Comparison of ENCODE assay signal across 10 mouse cellular contexts in genomic region chr11:60305611-60306010, GRCm38 (mm10). TPM values are rescaled to one million over a fixed set of nuclear protein-coding genes. Genes with fewer than 3 reads are reported as not detected.
A peak's percentile ranks its signal among the peaks of the same experiment; 100 is the strongest.
DNase-seq lines count a peak whose midpoint lies in the region; ATAC-seq lines count a peak whose summit lies in the region.
"Had no signal": no experiment of that assay in that cellular context is flagged by ENCODE, and none has a peak within 500 bp of the region (broad histone marks: within the 10 kb centered on the region; RNA-seq: fewer than 3 reads in every experiment).

No protein-coding gene starts in this region.

- DNase-seq in neural tube, embryonic 10.5 days (ENCODE audit: extremely low spot score, low spot score) = no peak
- DNase-seq in embryo, embryonic 11 days = no peak
- DNase-seq in heart, postnatal 14 days = no peak
- DNase-seq: right cerebral cortex, postnatal 14 days had no signal

- no peak for ATAC-seq in hindbrain, embryonic 12.5 days (ENCODE audit: low FRiP score)
- ATAC-seq in hindbrain, embryonic 16.5 days = no peak
- ATAC-seq in neural tube, embryonic 13.5 days (ENCODE audit: low read depth) = no peak
- peak; percentile 78 to 86 for ATAC-seq in hematopoietic stem cell, adult 5-6 weeks (replicated peaks in 1 of 2; ENCODE audit: insufficient read depth in 1 of 2, low FRiP score in 2 of 2, low TSS enrichment in 1 of 2, low read depth in 1 of 2, poor library complexity in 2 of 2, severe bottlenecking in 2 of 2)
- ATAC-seq in neutrophil, adult 5-6 weeks (ENCODE audit: extremely low read depth, insufficient number of reproducible peaks, low FRiP score, poor library complexity, severe bottlenecking) = peak; percentile 72

- no peaks in the 10 kb centered on the region for H3K36me3 ChIP-seq in hindbrain, embryonic 12.5 days
- no peaks in the 10 kb centered on the region for H3K36me3 ChIP-seq in hindbrain, embryonic 16.5 days (ENCODE audit: control insufficient read depth, insufficient read depth, low read length)
- H3K36me3 ChIP-seq in neural tube, embryonic 13.5 days = no peaks in the 10 kb centered on the region
- H3K36me3 ChIP-seq: heart, embryonic 13.5 days had no signal

- 54% methylated on average over 4 of the region's 4 CpGs for WGBS in hindbrain, embryonic 12.5 days
- WGBS in hindbrain, embryonic 16.5 days = 36% methylated on average over 4 of the region's 4 CpGs
- 59% methylated on average over 4 of the region's 4 CpGs for WGBS in neural tube, embryonic 13.5 days

- H3K9me3 ChIP-seq in hindbrain, embryonic 12.5 days (replicated peaks) = no peaks in the 10 kb centered on the region
- no peaks in the 10 kb centered on the region for H3K9me3 ChIP-seq in hindbrain, embryonic 16.5 days (ENCODE audit: control insufficient read depth, low read length)
- no peaks in the 10 kb centered on the region for H3K9me3 ChIP-seq in neural tube, embryonic 13.5 days
- H3K9me3 ChIP-seq: heart, embryonic 13.5 days had no signal

- H3K9ac ChIP-seq in hindbrain, embryonic 12.5 days = no peak overlapping the region
- H3K9ac ChIP-seq in hindbrain, embryonic 16.5 days (ENCODE audit: low read depth, low read length) = no peak overlapping the region
- no peak overlapping the region for H3K9ac ChIP-seq in neural tube, embryonic 13.5 days
- H3K9ac ChIP-seq: heart, embryonic 13.5 days had no signal

- H3K4me2 ChIP-seq in hindbrain, embryonic 12.5 days (replicated peaks) = no peak overlapping the region
- H3K4me2 ChIP-seq in hindbrain, embryonic 16.5 days (ENCODE audit: low read length) = no peak overlapping the region
- H3K4me2 ChIP-seq in neural tube, embryonic 13.5 days = no peak overlapping the region
- H3K4me2 ChIP-seq: heart, embryonic 13.5 days had no signal

- no peak overlapping the region for H3K4me3 ChIP-seq in hindbrain, embryonic 12.5 days
- no peak overlapping the region for H3K4me3 ChIP-seq in hindbrain, embryonic 16.5 days (ENCODE audit: low read length)
- H3K4me3 ChIP-seq in neural tube, embryonic 13.5 days = no peak overlapping the region
- H3K4me3 ChIP-seq: heart, embryonic 13.5 days had no signal

- intact Hi-C loops in heart, postnatal 14 days (cut with DNase I) = loop anchor here (5.0 kb wide), 2 partner anchors 47 to 107 kb away; partner anchors contain the start of genes Drc3 and Tom1l2

- no peaks in the 10 kb centered on the region for H3K27me3 ChIP-seq in hindbrain, embryonic 12.5 days
- no peaks in the 10 kb centered on the region for H3K27me3 ChIP-seq in hindbrain, embryonic 16.5 days (replicated peaks; ENCODE audit: control insufficient read depth, insufficient read depth, low read length)
- H3K27me3 ChIP-seq in neural tube, embryonic 13.5 days = no peaks in the 10 kb centered on the region
- H3K27me3 ChIP-seq: heart, embryonic 13.5 days had no signal

- peaks cover 46% of the 10 kb centered on the region for H3K4me1 ChIP-seq in hindbrain, embryonic 12.5 days
- H3K4me1 ChIP-seq in hindbrain, embryonic 16.5 days (ENCODE audit: control insufficient read depth, insufficient read depth, low read depth, low read length) = peaks cover 30% of the 10 kb centered on the region
- H3K4me1 ChIP-seq in neural tube, embryonic 13.5 days (replicated peaks) = peaks cover 64% of the 10 kb centered on the region

- H3K27ac ChIP-seq in hindbrain, embryonic 12.5 days = peak overlapping the region; percentile 52; the same call in 1 of the 2 replicates
- no peak overlapping the region; the same call in 1 of the 2 replicates for H3K27ac ChIP-seq in hindbrain, embryonic 16.5 days (ENCODE audit: low read depth, low read length)
- H3K27ac ChIP-seq in neural tube, embryonic 13.5 days (replicated peaks) = peak overlapping the region; percentile 9; the same call in 1 of the 2 replicates
- H3K27ac ChIP-seq: heart, embryonic 13.5 days had no signal

RNA-seq across cellular contexts. Expression of gene Tom1l2, which starts 47.1 kb away (rescaled TPM):
- polyA plus RNA-seq in hindbrain, embryonic 12.5 days (2016; fragmentation: Nextera tagmentation; extraction: Ambion mirVana) = 40.8 and 45.4 TPM in 2 replicates
- 69.2 and 79.3 TPM in 2 replicates for polyA plus RNA-seq in hindbrain, embryonic 16.5 days (2015; fragmentation: Nextera tagmentation; extraction: Ambion mirVana)
- 52.8 and 61.4 TPM in 2 replicates for polyA plus RNA-seq in neural tube, embryonic 13.5 days (2015; fragmentation: Nextera tagmentation; extraction: Ambion mirVana)
- 13.0 and 13.5 TPM in 2 replicates for total RNA-seq in hematopoietic stem cell, adult 5-6 weeks (2017)
- 16.2 and 16.3 TPM in 2 replicates for total RNA-seq in neutrophil, adult 5-6 weeks (2017)
- total RNA-seq in heart, postnatal 14 days (2021) = 10 to 100 TPM; 93.3 to 93.7 TPM

RNA-seq across cellular contexts. Expression of gene Drc3, which starts 47.5 kb away (rescaled TPM):
- 5.0 and 6.7 TPM in 2 replicates for polyA plus RNA-seq in hindbrain, embryonic 12.5 days (2016; fragmentation: Nextera tagmentation; extraction: Ambion mirVana)
- polyA plus RNA-seq in hindbrain, embryonic 16.5 days (2015; fragmentation: Nextera tagmentation; extraction: Ambion mirVana) = 6.0 and 7.8 TPM in 2 replicates
- polyA plus RNA-seq in neural tube, embryonic 13.5 days (2015; fragmentation: Nextera tagmentation; extraction: Ambion mirVana) = 3.8 TPM in 2 replicates
- total RNA-seq in hematopoietic stem cell, adult 5-6 weeks (2017) = 0.79 and 2.0 TPM in 2 replicates
- total RNA-seq in neutrophil, adult 5-6 weeks (2017) = 0.37 and 0.58 TPM in 2 replicates
- total RNA-seq in heart, postnatal 14 days (2021) = 1 to 10 TPM; 2.0 to 3.2 TPM

Comparison
In these comparisons a context has a peak if more than half of its experiments do, and no peak if none do; other contexts are left out.
1. ATAC-seq: peak in hematopoietic stem cell, adult 5-6 weeks (2 of 2) and neutrophil, adult 5-6 weeks (single experiment); none in hindbrain, embryonic 12.5 days (single experiment), hindbrain, embryonic 16.5 days (single experiment) and neural tube, embryonic 13.5 days (single experiment).